In genomic region chr7:126636733-126637520, GRCm38 (mm10) we compare ENCODE assay signal across 9 mouse cellular contexts. TPM values are rescaled to one million over a fixed set of nuclear protein-coding genes. Genes with fewer than 3 reads are reported as not detected.
DNase-seq lines count a peak whose midpoint lies in the region; ATAC-seq lines count a peak whose summit lies in the region.
"Had no signal": no experiment of that assay in that cellular context is flagged by ENCODE, and none has a peak within 500 bp of the region (broad histone marks: within the 10 kb centered on the region; RNA-seq: fewer than 3 reads in every experiment).

No protein-coding gene starts in this region.

- no peak overlapping the region for H3K27ac ChIP-seq in forebrain, embryonic 14.5 days (ENCODE audit: low read depth, low read length)
- H3K27ac ChIP-seq in forebrain, embryonic 13.5 days = no peak overlapping the region
- no peak overlapping the region for H3K27ac ChIP-seq in kidney, embryonic 14.5 days (ENCODE audit: low read depth, low read length)
- H3K27ac ChIP-seq: hindbrain, embryonic 15.5 days had no signal

- 19% methylated on average over 4 of the region's 4 CpGs for WGBS in forebrain, embryonic 14.5 days
- 19% methylated on average over 4 of the region's 4 CpGs for whole genome bisulfite sequencing in forebrain, embryonic 13.5 days
- WGBS in kidney, embryonic 14.5 days = 13% methylated on average over 4 of the region's 4 CpGs

- no peak overlapping the region for H3K4me3 ChIP-seq in forebrain, embryonic 14.5 days (ENCODE audit: low read depth, low read length)
- H3K4me3 ChIP-seq in forebrain, embryonic 13.5 days = no peak overlapping the region
- H3K4me3 ChIP-seq in kidney, embryonic 14.5 days (ENCODE audit: low read length) = no peak overlapping the region
- H3K4me3 ChIP-seq: hindbrain, embryonic 15.5 days had no signal

- DNase-seq in forebrain, embryonic 14.5 days (ENCODE audit: low spot score) = peak; percentile 52
- DNase-seq in right cerebral cortex, adult 18-20 months = peak; percentile 21
- no peak for DNase-seq in right cerebral cortex, postnatal 25 days
- DNase-seq in lung, postnatal 36 days = peak; percentile 78
- DNase-seq in ovary, postnatal 10 days (ENCODE audit: low spot score) = no peak

- H3K36me3 ChIP-seq in forebrain, embryonic 14.5 days (ENCODE audit: control insufficient read depth, insufficient read depth, low read length) = no peaks in the 10 kb centered on the region
- H3K36me3 ChIP-seq in forebrain, embryonic 13.5 days (ENCODE audit: poor library complexity, severe bottlenecking) = no peaks in the 10 kb centered on the region
- H3K36me3 ChIP-seq in kidney, embryonic 14.5 days (ENCODE audit: control insufficient read depth, insufficient read depth, low read length) = no peaks in the 10 kb centered on the region
- H3K36me3 ChIP-seq: hindbrain, embryonic 15.5 days had no signal

- H3K9ac ChIP-seq in forebrain, embryonic 14.5 days (ENCODE audit: low read length) = no peak overlapping the region
- H3K9ac ChIP-seq in forebrain, embryonic 13.5 days = no peak overlapping the region
- no peak overlapping the region for H3K9ac ChIP-seq in kidney, embryonic 14.5 days (ENCODE audit: low read depth, low read length)
- H3K9ac ChIP-seq: hindbrain, embryonic 15.5 days had no signal

- no peak for ATAC-seq in forebrain, embryonic 14.5 days
- ATAC-seq in forebrain, embryonic 13.5 days = no peak
- ATAC-seq in common myeloid progenitor, adult 5-6 weeks (replicated peaks; ENCODE audit: low read depth, poor library complexity, severe bottlenecking) = peak; percentile 75
- peak; percentile 39; the same call in 1 of the 2 replicates for ATAC-seq in kidney, embryonic 14.5 days (ENCODE audit: low FRiP score, low TSS enrichment)

- H3K4me1 ChIP-seq in forebrain, embryonic 14.5 days (ENCODE audit: control insufficient read depth, insufficient read depth, low read length) = no peaks in the 10 kb centered on the region
- H3K4me1 ChIP-seq in forebrain, embryonic 13.5 days = no peaks in the 10 kb centered on the region
- no peaks in the 10 kb centered on the region for H3K4me1 ChIP-seq in kidney, embryonic 14.5 days (ENCODE audit: control insufficient read depth, insufficient read depth, low read length)
- H3K4me1 ChIP-seq: hindbrain, embryonic 15.5 days had no signal

- no peaks in the 10 kb centered on the region for H3K9me3 ChIP-seq in forebrain, embryonic 14.5 days (replicated peaks; ENCODE audit: control insufficient read depth, low read length)
- H3K9me3 ChIP-seq in forebrain, embryonic 13.5 days (replicated peaks) = no peaks in the 10 kb centered on the region
- no peaks in the 10 kb centered on the region for H3K9me3 ChIP-seq in kidney, embryonic 14.5 days (ENCODE audit: control insufficient read depth, low read length)
- H3K9me3 ChIP-seq: hindbrain, embryonic 15.5 days had no signal

- no peaks in the 10 kb centered on the region for H3K27me3 ChIP-seq in forebrain, embryonic 14.5 days (replicated peaks; ENCODE audit: control insufficient read depth, insufficient read depth, low read length)
- H3K27me3 ChIP-seq in forebrain, embryonic 13.5 days = no peaks in the 10 kb centered on the region
- H3K27me3 ChIP-seq in kidney, embryonic 14.5 days (ENCODE audit: control insufficient read depth, insufficient read depth, low read length) = no peaks in the 10 kb centered on the region
- H3K27me3 ChIP-seq: hindbrain, embryonic 15.5 days had no signal

- no peak overlapping the region for H3K4me2 ChIP-seq in forebrain, embryonic 14.5 days (ENCODE audit: low read length)
- H3K4me2 ChIP-seq in forebrain, embryonic 13.5 days = no peak overlapping the region
- no peak overlapping the region for H3K4me2 ChIP-seq in kidney, embryonic 14.5 days (replicated peaks; ENCODE audit: low read depth, low read length)
- H3K4me2 ChIP-seq: hindbrain, embryonic 15.5 days had no signal

RNA-seq across cellular contexts. Expression of gene Nupr1, which starts 6.3 kb away (rescaled TPM):
- polyA plus RNA-seq in forebrain, embryonic 14.5 days (2014; fragmentation: Nextera tagmentation; extraction: Ambion mirVana) = 7.0 and 8.5 TPM in 2 replicates
- 2.1 and 2.5 TPM in 2 replicates for polyA plus RNA-seq in forebrain, embryonic 13.5 days (2015; fragmentation: Nextera tagmentation; extraction: Ambion mirVana)
- total RNA-seq in common myeloid progenitor, adult 5-6 weeks (2017) = 2.5 and 2.8 TPM in 2 replicates
- 2.4 and 2.6 TPM in 2 replicates for polyA plus RNA-seq in kidney, embryonic 14.5 days (2014; fragmentation: Nextera tagmentation; extraction: Ambion mirVana)

RNA-seq across cellular contexts. Expression of gene Sgf29, which starts 12.2 kb away (rescaled TPM):
- 61.3 and 66.1 TPM in 2 replicates for polyA plus RNA-seq in forebrain, embryonic 14.5 days (2014; fragmentation: Nextera tagmentation; extraction: Ambion mirVana)
- polyA plus RNA-seq in forebrain, embryonic 13.5 days (2015; fragmentation: Nextera tagmentation; extraction: Ambion mirVana) = 57.3 and 64.6 TPM in 2 replicates
- 40.8 and 51.8 TPM in 2 replicates for total RNA-seq in common myeloid progenitor, adult 5-6 weeks (2017)
- polyA plus RNA-seq in kidney, embryonic 14.5 days (2014; fragmentation: Nextera tagmentation; extraction: Ambion mirVana) = 35.6 and 52.5 TPM in 2 replicates

RNA-seq across cellular contexts. Expression of gene Sult1a1, which starts 39.3 kb away (rescaled TPM):
- polyA plus RNA-seq in forebrain, embryonic 14.5 days (2014; fragmentation: Nextera tagmentation; extraction: Ambion mirVana) = 3.3 and 5.7 TPM in 2 replicates
- 0.46 and 0.68 TPM in 2 replicates for polyA plus RNA-seq in forebrain, embryonic 13.5 days (2015; fragmentation: Nextera tagmentation; extraction: Ambion mirVana)
- 0.37 TPM in 1 of 2 replicates, not detected in the other for total RNA-seq in common myeloid progenitor, adult 5-6 weeks (2017)
- 5.2 and 6.3 TPM in 2 replicates for polyA plus RNA-seq in kidney, embryonic 14.5 days (2014; fragmentation: Nextera tagmentation; extraction: Ambion mirVana)

RNA-seq across cellular contexts. Expression of gene Il27, which starts 42.2 kb away (rescaled TPM):
- not detected in 2 replicates for polyA plus RNA-seq in forebrain, embryonic 14.5 days (2014; fragmentation: Nextera tagmentation; extraction: Ambion mirVana)
- not detected in 2 replicates for polyA plus RNA-seq in forebrain, embryonic 13.5 days (2015; fragmentation: Nextera tagmentation; extraction: Ambion mirVana)
- total RNA-seq in common myeloid progenitor, adult 5-6 weeks (2017) = 0.23 TPM in 1 of 2 replicates, not detected in the other
- not detected in 2 replicates for polyA plus RNA-seq in kidney, embryonic 14.5 days (2014; fragmentation: Nextera tagmentation; extraction: Ambion mirVana)
- polyA plus RNA-seq: hindbrain, embryonic 15.5 days had no signal

RNA-seq across cellular contexts. Expression of gene Cln3, which starts 51.3 kb away (rescaled TPM):
- polyA plus RNA-seq in forebrain, embryonic 14.5 days (2014; fragmentation: Nextera tagmentation; extraction: Ambion mirVana) = 24.0 and 28.0 TPM in 2 replicates
- polyA plus RNA-seq in forebrain, embryonic 13.5 days (2015; fragmentation: Nextera tagmentation; extraction: Ambion mirVana) = 26.3 and 30.8 TPM in 2 replicates
- 18.1 and 21.2 TPM in 2 replicates for total RNA-seq in common myeloid progenitor, adult 5-6 weeks (2017)
- polyA plus RNA-seq in kidney, embryonic 14.5 days (2014; fragmentation: Nextera tagmentation; extraction: Ambion mirVana) = 29.8 and 30.4 TPM in 2 replicates

Comparison
In these comparisons a context has a peak if more than half of its experiments do, and no peak if none do; other contexts are left out.
1. DNase-seq: peak in forebrain, embryonic 14.5 days (single experiment), right cerebral cortex, adult 18-20 months (single experiment) and lung, postnatal 36 days (single experiment); none in right cerebral cortex, postnatal 25 days (single experiment) and ovary, postnatal 10 days (single experiment).
2. ATAC-seq: peak in common myeloid progenitor, adult 5-6 weeks (single experiment) and kidney, embryonic 14.5 days (single experiment); none in forebrain, embryonic 14.5 days (single experiment) and forebrain, embryonic 13.5 days (single experiment).